Mouse (Mus musculus) spleen, adult 2 months (tissue): ENCODE data around the gene Phkg1. TPM values are rescaled to one million over a fixed set of nuclear protein-coding genes. Genes with fewer than 3 reads are reported as not detected.

ENCODE experiments used
- DNase-seq, 2 experiments: peaks; one replicate each; pipeline versions ENCODE4 v3.0.0 to v3.0.0-alpha.2; 2012 to 2021; ENCODE audit warnings: low spot score in 2 of 2, low read depth in 1 of 2
- H3K27ac ChIP-seq: fragments of 200-500 bp; 2 replicates; pipeline ENCODE4 v1.5.1; 2012; ENCODE audit warnings: low read length, inconsistent platforms; ENCODE audit not compliant: insufficient read depth
- H3K27me3 ChIP-seq: fragments of 200-500 bp; 2 replicates; pipeline ENCODE4 v1.6.1; 2012; ENCODE audit warnings: mild to moderate bottlenecking, moderate library complexity, low read length, inconsistent platforms; ENCODE audit not compliant: control insufficient read depth, insufficient read depth
- H3K36me3 ChIP-seq: fragments of 200-500 bp; 2 replicates; pipeline ENCODE4 v1.6.1; 2012; ENCODE audit warnings: mild to moderate bottlenecking, low read length, inconsistent platforms; ENCODE audit not compliant: control insufficient read depth, insufficient read depth
- H3K4me1 ChIP-seq: fragments of 200-500 bp; 2 replicates; pipeline ENCODE4 v1.6.1; 2011; ENCODE audit warnings: inconsistent platforms; ENCODE audit not compliant: control insufficient read depth, insufficient read depth, insufficient read length
- H3K4me3 ChIP-seq: fragments of 200-500 bp; 2 replicates; pipeline ENCODE4 v1.5.1; 2011; ENCODE audit warnings: mild to moderate bottlenecking, inconsistent platforms; ENCODE audit not compliant: insufficient read depth, insufficient read length; ENCODE audit errors: extremely low read depth
- CTCF ChIP-seq: fragments of 200-500 bp; IDR thresholded peaks from 2 replicates; pipeline ENCODE4 v1.5.1; 2011; ENCODE audit warnings: mild to moderate bottlenecking, inconsistent platforms; ENCODE audit not compliant: insufficient read depth, insufficient read length, insufficient replicate concordance; ENCODE audit errors: extremely low read depth
- POLR2A ChIP-seq: fragments of 200-500 bp; IDR thresholded peaks from 2 replicates; pipeline ENCODE4 v1.6.1; 2011; ENCODE audit warnings: low read depth, low read length, inconsistent platforms
- WGBS: fragments of 180-500 bp; shearing (Covaris S2); methylation state at CpG from one replicate; pipeline ENCODE4 v1.1.7; 2018; 5-methylcytosine and 5-hydroxymethylcytosine counted together
- polyA plus RNA-seq: library from polyadenylated mRNA; depleted of rRNA; stranded (reverse); fragments of >200 nt; gene quantifications from 2 replicates; pipeline ENCODE4 v1.2.3, GENCODE M21; 2012

Gene Phkg1
- polyA plus RNA-seq, 1 experiment, result 0.14 TPM

DNA sequence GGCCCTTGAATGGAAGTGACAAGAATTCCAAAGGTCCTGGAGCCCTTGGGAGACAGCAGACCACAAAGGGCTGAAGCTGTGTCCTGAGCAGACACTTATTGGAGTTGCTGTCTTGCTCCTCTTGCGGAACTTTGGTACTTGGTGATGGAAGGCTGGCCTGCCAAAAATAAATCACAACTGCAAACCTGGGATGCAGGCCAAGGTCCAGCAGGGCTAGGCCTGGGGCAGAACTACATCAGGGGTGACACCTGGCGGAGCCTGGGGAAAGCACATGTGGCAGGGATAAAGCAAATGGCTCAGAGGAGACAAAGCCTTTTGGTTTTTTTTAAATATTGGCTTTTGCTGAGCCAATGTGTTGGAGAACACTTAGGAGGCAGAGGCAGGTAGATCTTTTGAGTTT is 19.4 kb downstream of the Phkg1 start:
- Histone ChIP-seq H3K27me3 (no peaks in the 10 kb centered on the region), H3K36me3 (peaks cover 17% of the 10 kb centered on the region), H3K4me1 (no peaks in the 10 kb centered on the region), H3K4me3 (no peak overlapping the region), H3K27ac (no peak overlapping the region)
- no peak for DNase-seq
- 91% methylated on average over 2 of the region's 2 CpGs for WGBS
- TF ChIP-seq POLR2A (no peak), CTCF (no peak)

DNA sequence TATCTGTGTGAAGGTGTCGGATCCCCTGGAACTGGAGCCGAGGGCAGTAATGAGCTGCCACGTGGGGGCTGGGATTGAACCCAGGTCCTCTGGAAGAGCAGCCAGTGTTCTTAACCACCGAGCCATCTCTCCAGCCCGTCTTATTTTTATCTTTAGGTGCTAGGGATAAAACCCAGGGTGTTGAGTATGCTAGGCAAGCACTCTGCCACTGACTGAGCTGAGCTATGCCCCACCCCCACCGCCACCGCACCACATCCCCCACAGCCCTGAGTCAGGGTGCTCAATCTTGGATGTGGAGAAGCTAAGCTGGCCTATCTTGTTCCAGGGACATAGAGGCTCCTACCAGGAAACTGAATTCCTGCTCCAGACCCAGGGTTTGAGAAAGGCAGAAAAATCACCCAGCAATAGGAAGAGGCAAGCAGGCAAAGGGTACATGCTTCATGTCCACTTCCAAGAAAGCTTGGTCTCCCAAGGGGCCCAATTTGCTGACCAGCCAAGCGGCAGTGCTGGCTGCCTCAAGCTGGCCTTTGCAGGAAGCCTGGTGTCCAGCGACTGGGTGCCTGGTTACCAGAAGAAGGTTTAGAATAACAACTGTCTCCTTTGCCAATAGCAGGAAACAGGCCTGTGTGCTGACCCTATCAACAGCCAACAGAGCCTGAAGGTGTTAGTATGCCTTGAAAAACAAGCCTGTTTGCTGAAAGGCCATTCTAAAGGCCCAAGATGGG is 20.5 kb downstream of the Phkg1 start:
- no peak overlapping the region for H3K4me3 ChIP-seq
- H3K36me3 ChIP-seq, result peaks cover 14% of the 10 kb centered on the region
- TF ChIP-seq CTCF (no peak), POLR2A (no peak)
- no peak overlapping the region for H3K27ac ChIP-seq
- 79% methylated on average over 9 of the region's 9 CpGs for WGBS
- DNase-seq, result no peak
- H3K27me3 ChIP-seq, result no peaks in the 10 kb centered on the region
- no peaks in the 10 kb centered on the region for H3K4me1 ChIP-seq

DNA sequence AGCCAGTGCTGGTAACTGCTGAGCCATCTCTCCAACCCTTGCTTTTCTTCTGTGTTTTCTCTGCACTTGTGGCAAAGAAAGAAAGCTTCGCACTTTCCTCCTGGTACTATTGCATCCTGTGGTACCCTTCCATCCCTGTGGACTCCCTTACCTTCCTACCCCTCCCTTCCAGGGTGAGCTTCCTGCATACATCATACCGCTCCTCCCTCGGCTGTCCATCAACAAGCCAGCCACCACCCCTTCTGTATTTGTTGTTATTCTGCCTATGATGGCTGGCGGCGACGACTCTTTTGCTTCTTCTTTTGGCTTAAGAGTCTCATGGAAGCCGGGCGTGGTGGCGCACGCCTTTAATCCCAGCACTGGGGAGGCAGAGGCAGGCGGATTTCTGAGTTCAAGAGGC is 23.3 kb downstream of the Phkg1 start:
- Histone ChIP-seq H3K36me3 (no peaks in the 10 kb centered on the region; the same call in 1 of the 2 replicates), H3K27me3 (no peaks in the 10 kb centered on the region), H3K27ac (no peak overlapping the region), H3K4me1 (no peaks in the 10 kb centered on the region), H3K4me3 (no peak overlapping the region)
- 82% methylated on average over 11 of the region's 11 CpGs for WGBS
- DNase-seq, result no peak
- no peak for TF ChIP-seq POLR2A
- no peak for TF ChIP-seq CTCF

DNA sequence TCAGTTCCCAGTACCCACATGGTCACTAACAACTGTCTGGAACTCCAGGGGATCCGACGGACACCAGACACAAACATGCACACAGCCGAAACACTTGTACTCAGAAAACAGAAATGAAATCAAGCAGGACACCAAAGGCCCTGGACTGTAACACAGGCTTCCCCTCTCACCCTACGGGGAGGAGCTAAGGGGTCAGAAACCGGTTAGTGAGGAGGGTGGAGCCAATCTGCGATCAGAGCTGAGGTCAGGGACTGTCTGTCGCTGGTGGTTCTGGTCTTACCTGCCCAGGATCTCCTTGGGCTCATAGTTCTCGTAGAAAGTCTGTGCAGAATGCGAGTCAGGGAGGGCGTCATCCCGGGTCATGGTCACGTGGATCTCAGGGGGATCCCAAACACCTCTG is 24.4 kb downstream of the Phkg1 start:
- Histone ChIP-seq H3K27ac (no peak overlapping the region), H3K27me3 (no peaks in the 10 kb centered on the region), H3K4me1 (no peaks in the 10 kb centered on the region), H3K4me3 (no peak overlapping the region), H3K36me3 (no peaks in the 10 kb centered on the region)
- TF ChIP-seq POLR2A (no peak), CTCF (no peak)
- DNase-seq, result no peak
- WGBS, result 82% methylated on average over 12 of the region's 12 CpGs

DNA sequence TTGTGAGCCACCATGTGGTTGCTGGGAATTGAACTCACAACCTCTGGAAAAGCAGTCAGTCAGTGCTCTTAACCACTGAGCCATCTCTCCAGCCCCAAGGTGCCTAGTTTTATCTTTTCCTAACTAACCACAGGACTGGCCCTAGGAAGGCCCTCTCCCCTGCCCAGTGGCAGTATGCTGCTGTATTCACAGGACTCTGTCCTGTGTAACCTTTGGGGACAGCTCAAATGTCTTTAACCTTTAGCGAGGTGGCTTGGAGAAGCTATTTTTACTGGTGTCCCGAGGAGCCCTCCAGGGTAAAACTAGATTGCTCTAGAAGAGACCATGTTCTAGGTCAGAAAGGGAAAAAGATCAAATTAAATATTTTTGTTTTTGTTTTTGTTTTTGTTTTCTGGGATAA is 27.1 kb downstream of the Phkg1 start:
- Histone ChIP-seq H3K4me3 (no peak overlapping the region), H3K27me3 (no peaks in the 10 kb centered on the region), H3K36me3 (no peaks in the 10 kb centered on the region), H3K4me1 (no peaks in the 10 kb centered on the region), H3K27ac (no peak overlapping the region)
- no peak for DNase-seq
- TF ChIP-seq CTCF, result no peak
- WGBS, result 84% methylated on average over 2 of the region's 2 CpGs

DNA sequence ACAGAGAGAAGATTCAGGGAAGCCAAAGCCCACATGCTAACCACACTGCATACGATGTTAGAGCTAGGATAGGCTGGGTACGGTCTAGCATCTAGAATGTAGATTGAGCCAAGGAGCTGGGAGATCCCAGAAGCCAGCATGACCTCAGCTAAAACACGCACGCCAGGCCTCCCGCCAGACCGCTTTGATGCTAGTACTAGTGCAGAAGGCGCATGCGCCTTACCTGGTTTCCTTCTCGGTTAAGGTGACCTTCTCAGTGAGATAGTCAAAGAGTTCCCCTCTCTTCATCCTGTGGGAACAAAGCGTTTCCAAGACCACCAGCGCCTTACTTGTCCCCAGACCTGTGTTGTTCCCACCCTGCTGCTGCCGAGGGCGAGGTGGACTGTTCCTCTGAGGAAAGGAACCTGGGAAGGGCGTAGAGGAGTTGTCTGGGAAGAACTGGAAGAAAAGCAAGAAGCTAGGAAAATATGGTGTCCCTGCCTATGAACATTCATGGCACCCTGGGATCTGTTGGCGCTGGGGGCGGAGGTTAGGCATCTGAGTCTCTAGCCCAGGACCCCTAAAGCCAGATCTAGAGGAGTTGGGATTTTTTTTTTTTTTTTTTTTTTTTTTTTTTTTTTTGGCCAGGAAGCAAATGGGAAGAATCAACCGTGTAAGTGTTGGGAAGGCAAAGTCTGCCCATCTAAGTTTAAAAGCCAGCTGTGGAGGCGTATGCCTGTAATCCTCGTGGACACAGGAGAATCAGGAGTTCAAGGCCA is 28.9 kb downstream of the Phkg1 start:
- Histone ChIP-seq H3K27me3 (no peaks in the 10 kb centered on the region), H3K27ac (no peak overlapping the region), H3K4me3 (no peak overlapping the region), H3K4me1 (no peaks in the 10 kb centered on the region), H3K36me3 (no peaks in the 10 kb centered on the region)
- TF ChIP-seq POLR2A (no peak), CTCF (no peak)
- 87% methylated on average over 19 of the region's 19 CpGs for WGBS
- DNase-seq, result no peak

DNA sequence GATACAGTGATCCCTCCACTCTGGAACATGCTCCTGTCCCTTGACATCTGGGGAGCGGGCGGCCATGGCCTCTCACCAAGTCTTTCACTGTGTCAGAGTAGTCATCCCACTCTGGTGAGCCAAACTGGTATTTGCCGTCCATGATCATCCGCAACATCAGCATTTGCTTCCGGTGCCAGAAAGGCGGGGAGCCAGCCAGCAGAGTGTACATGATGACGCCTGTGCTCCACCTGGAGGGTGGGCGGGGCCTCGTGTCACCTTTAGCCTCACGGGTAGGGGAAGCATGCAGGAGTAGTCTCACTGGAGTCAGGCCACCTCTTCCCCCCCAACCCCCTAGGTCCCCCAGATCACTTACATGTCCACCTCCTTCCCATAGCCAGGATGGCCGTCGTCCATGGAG is 32.5 kb downstream of the Phkg1 start:
- H3K36me3 ChIP-seq, result no peaks in the 10 kb centered on the region

More for the DNA sequence above, 32.5 kb downstream of the Phkg1 start:
- no peak for DNase-seq
- no peak overlapping the region for H3K4me3 ChIP-seq
- WGBS, result 86% methylated on average over 12 of the region's 12 CpGs
- no peaks in the 10 kb centered on the region for H3K27me3 ChIP-seq
- H3K4me1 ChIP-seq, result 0 out of 2 replicates have a peak, but pooled peaks cover 2% of the 10 kb centered on the region
- no peak overlapping the region for H3K27ac ChIP-seq
- TF ChIP-seq POLR2A (no peak), CTCF (no peak)
